Mouse (Mus musculus) stomach, postnatal 0 days (tissue): ENCODE measurements at regions not wholly inside any gene's neighbourhood (a gene's known extent, or its start where the extent isn't known, plus 50 kb on each side); places are given as distances from the start of the nearest gene placed in this dataset.

ENCODE experiments used
- CTCF ChIP-seq: IDR thresholded peaks from 2 replicates; pipeline ENCODE4 v1.5.1; 2016; ENCODE audit warnings: antibody characterized with exemption, low read depth, mild to moderate bottlenecking, moderate library complexity
- EP300 ChIP-seq: optimal IDR thresholded peaks from 2 replicates; pipeline ENCODE3; 2016; ENCODE audit warnings: antibody characterized with exemption

DNA sequence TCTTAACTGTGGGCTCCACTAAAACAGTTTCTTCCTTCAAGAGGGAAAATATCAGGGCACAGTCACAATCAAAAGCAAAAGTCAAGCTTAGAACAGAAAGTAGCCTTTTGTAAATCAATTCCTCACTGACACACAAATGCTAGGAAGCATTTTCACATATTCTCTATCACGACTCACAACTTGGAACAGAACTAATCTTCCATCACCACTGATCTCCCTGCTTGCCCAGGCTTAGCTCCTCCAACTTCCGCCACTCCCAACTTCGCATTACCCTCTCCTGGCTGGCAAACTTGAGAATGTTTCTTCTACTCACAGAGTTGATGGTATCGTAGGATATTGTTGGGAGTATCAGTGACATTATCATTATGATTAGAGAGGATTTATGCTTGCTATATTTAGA is 284.7 kb downstream of the Cdh11 start:
- TF ChIP-seq CTCF, result no peak
- TF ChIP-seq EP300, result no peak
